Mouse (Mus musculus) MEL (cell line): ENCODE results near the gene Scaf11. TPM values are rescaled to one million over a fixed set of nuclear protein-coding genes. Genes with fewer than 3 reads are reported as not detected.

Experiments used
- DNase-seq: peaks from one replicate; pipeline ENCODE4 v3.0.0; 2011; ENCODE audit warnings: low read depth, low spot score
- H3K27ac ChIP-seq: 2 replicates; pipeline ENCODE4 v1.5.1; 2012; ENCODE audit warnings: low read depth, mild to moderate bottlenecking, control low read depth, low read length, moderate library complexity; ENCODE audit not compliant: control insufficient read depth
- H3K27me3 ChIP-seq, 2 experiments: fragments of 150-350 bp in 1 of 2; sonication (generic) in 1 of 2; 2 replicates each; pipeline ENCODE4 v1.6.1; 2012; ENCODE audit warnings: low read length in 2 of 2, mild to moderate bottlenecking in 2 of 2, improper control_type of control experiment in 1 of 2, moderate library complexity in 1 of 2; ENCODE audit not compliant: insufficient read depth in 2 of 2, control insufficient read depth in 1 of 2
- H3K36me3 ChIP-seq, 2 experiments: 2 replicates each; pipeline ENCODE4 v1.6.1; 2012 to 2014; ENCODE audit warnings: low read length in 2 of 2, improper control_type of control experiment in 1 of 2, inconsistent platforms in 1 of 2, mild to moderate bottlenecking in 1 of 2; ENCODE audit not compliant: insufficient read depth in 2 of 2, control insufficient read depth in 1 of 2
- H3K4me1 ChIP-seq, 2 experiments: fragments of 150-350 bp in 1 of 2; sonication (generic) in 1 of 2; 2 replicates each; pipeline ENCODE4 v1.6.1; 2012; ENCODE audit warnings: low read length in 2 of 2, improper control_type of control experiment in 1 of 2, mild to moderate bottlenecking in 1 of 2; ENCODE audit not compliant: insufficient read depth in 2 of 2, control insufficient read depth in 1 of 2
- H3K4me3 ChIP-seq, 2 experiments: fragments of 150-350 bp in 1 of 2; sonication (generic) in 1 of 2; 2 replicates each; pipeline ENCODE4 v1.5.1; 2012; ENCODE audit warnings: low read depth in 2 of 2, low read length in 2 of 2, mild to moderate bottlenecking in 2 of 2, moderate library complexity in 2 of 2, control low read depth in 1 of 2, improper control_type of control experiment in 1 of 2; ENCODE audit not compliant: control insufficient read depth in 1 of 2, insufficient read depth in 1 of 2
- H3K79me2 ChIP-seq: 2 replicates; pipeline ENCODE4 v1.6.1; 2012; ENCODE audit warnings: mild to moderate bottlenecking, low read length, moderate library complexity; ENCODE audit not compliant: control insufficient read depth, poor library complexity, insufficient read depth
- H3K9ac ChIP-seq: 2 replicates; pipeline ENCODE4 v1.6.1; 2012; ENCODE audit warnings: low read depth, mild to moderate bottlenecking, control low read depth, low read length, moderate library complexity; ENCODE audit not compliant: control insufficient read depth, poor library complexity, severe bottlenecking
- H3K9me3 ChIP-seq: fragments of 150-350 bp; sonication (generic); replicated peaks from 2 replicates; pipeline ENCODE4 v1.6.1; 2012; ENCODE audit warnings: mild to moderate bottlenecking, low read length, improper control_type of control experiment, moderate library complexity; ENCODE audit not compliant: insufficient read depth
- BHLHE40 ChIP-seq: IDR thresholded peaks from 2 replicates; pipeline ENCODE4 v1.6.1; 2012; ENCODE audit warnings: low read depth, mild to moderate bottlenecking, inconsistent platforms, low read length, improper control_type of control experiment, borderline replicate concordance
- CHD1 ChIP-seq: IDR thresholded peaks from 2 replicates; pipeline ENCODE4 v1.6.1; 2012; ENCODE audit warnings: low read depth, mild to moderate bottlenecking, inconsistent platforms, low read length, improper control_type of control experiment
- CTCF ChIP-seq, 3 experiments: IDR thresholded peaks in 2 of 3; conservative IDR thresholded peaks in 1 of 3; 2 replicates each; pipeline ENCODE4 v1.5.1; 2011 to 2012; ENCODE audit warnings: low read length in 3 of 3, low read depth in 2 of 3, mild to moderate bottlenecking in 2 of 3, improper control_type of control experiment in 1 of 3, inconsistent platforms in 1 of 3, mixed read lengths in 1 of 3, moderate library complexity in 1 of 3; ENCODE audit not compliant: control insufficient read depth in 1 of 3, insufficient read depth in 1 of 3, poor library complexity in 1 of 3, severe bottlenecking in 1 of 3
- GABPA ChIP-seq: IDR thresholded peaks from 2 replicates; pipeline ENCODE4 v1.6.1; 2012; ENCODE audit warnings: low read depth, mild to moderate bottlenecking, inconsistent platforms, low read length, improper control_type of control experiment, moderate library complexity
- HCFC1 ChIP-seq: IDR thresholded peaks from 2 replicates; pipeline ENCODE4 v1.6.1; 2012; ENCODE audit warnings: low read depth, mild to moderate bottlenecking, inconsistent platforms, low read length, improper control_type of control experiment, moderate library complexity
- KAT2A ChIP-seq: conservative IDR thresholded peaks from 2 replicates; pipeline ENCODE4 v1.6.1; 2012; ENCODE audit warnings: low read depth, low read length, improper control_type of control experiment, inconsistent platforms
- MAFK ChIP-seq: IDR thresholded peaks from 2 replicates; pipeline ENCODE4 v1.6.1; 2011; ENCODE audit warnings: low read depth, mild to moderate bottlenecking, low read length, improper control_type of control experiment, borderline replicate concordance
- MAZ ChIP-seq: IDR thresholded peaks from 2 replicates; pipeline ENCODE4 v1.6.1; 2012; ENCODE audit warnings: low read depth, mild to moderate bottlenecking, inconsistent platforms, low read length, improper control_type of control experiment
- MXI1 ChIP-seq: IDR thresholded peaks from 2 replicates; pipeline ENCODE4 v1.6.1; 2011; ENCODE audit warnings: mild to moderate bottlenecking, low read depth, low read length, improper control_type of control experiment
- MYB ChIP-seq: IDR thresholded peaks from 2 replicates; pipeline ENCODE4 v1.6.1; 2011; ENCODE audit warnings: mild to moderate bottlenecking, low read depth, low read length, improper control_type of control experiment
- NELFE ChIP-seq: IDR thresholded peaks from 2 replicates; pipeline ENCODE4 v1.6.1; 2011; ENCODE audit warnings: low read depth, low read length, improper control_type of control experiment
- NRF1 ChIP-seq: IDR thresholded peaks from 2 replicates; pipeline ENCODE4 v1.6.1; 2014; ENCODE audit warnings: low read depth, mild to moderate bottlenecking, inconsistent platforms, low read length, improper control_type of control experiment, moderate library complexity; ENCODE audit not compliant: poor library complexity, insufficient read depth, severe bottlenecking
- POLR2AphosphoS2 ChIP-seq: IDR thresholded peaks from 2 replicates; pipeline ENCODE4 v1.6.1; 2011; ENCODE audit warnings: low read length, improper control_type of control experiment
- RAD21 ChIP-seq: IDR thresholded peaks from 2 replicates; pipeline ENCODE4 v1.6.1; 2011; ENCODE audit warnings: mild to moderate bottlenecking, low read depth, low read length, improper control_type of control experiment
- SIN3A ChIP-seq: IDR thresholded peaks from 2 replicates; pipeline ENCODE4 v1.6.1; 2012; ENCODE audit warnings: low read length, improper control_type of control experiment, inconsistent platforms
- SMC3 ChIP-seq: IDR thresholded peaks from 2 replicates; pipeline ENCODE4 v1.6.1; 2011; ENCODE audit warnings: low read depth, low read length, improper control_type of control experiment
- TCF12 ChIP-seq: IDR thresholded peaks from 2 replicates; pipeline ENCODE4 v1.6.1; 2014; ENCODE audit warnings: low read depth, mild to moderate bottlenecking, inconsistent platforms, low read length, improper control_type of control experiment, moderate library complexity
- UBTF ChIP-seq: IDR thresholded peaks from 2 replicates; pipeline ENCODE4 v1.6.1; 2012; ENCODE audit warnings: low read depth, mild to moderate bottlenecking, inconsistent platforms, low read length, improper control_type of control experiment, moderate library complexity, borderline replicate concordance; ENCODE audit not compliant: insufficient read depth
- USF2 ChIP-seq, 2 experiments: IDR thresholded peaks; 2 replicates each; pipeline ENCODE4 v1.6.1; 2011 to 2012; ENCODE audit warnings: improper control_type of control experiment in 2 of 2, low read length in 2 of 2, borderline replicate concordance in 1 of 2, inconsistent platforms in 1 of 2, low read depth in 1 of 2, mild to moderate bottlenecking in 1 of 2; ENCODE audit not compliant: insufficient read depth in 1 of 2
- ZKSCAN1 ChIP-seq: IDR thresholded peaks from 2 replicates; pipeline ENCODE4 v1.6.1; 2012; ENCODE audit warnings: low read depth, mild to moderate bottlenecking, inconsistent platforms, low read length, improper control_type of control experiment, moderate library complexity
- ZMIZ1 ChIP-seq: IDR thresholded peaks from 2 replicates; pipeline ENCODE4 v1.6.1; 2012; ENCODE audit warnings: low read depth, mild to moderate bottlenecking, inconsistent platforms, low read length, improper control_type of control experiment, moderate library complexity
- polyA plus RNA-seq, 2 experiments: library from polyadenylated mRNA; stranded (reverse) in 1 of 2; unstranded in 1 of 2; fragments of >175 nt in 1 of 2; fragments of >200 nt in 1 of 2; gene quantifications; 2 replicates each; pipeline versions ENCODE4 v1.2.1 to v1.2.4; 2012; ENCODE audit warnings: low replicate concordance in 2 of 2, low read depth in 1 of 2; ENCODE audit not compliant: insufficient read length in 2 of 2, insufficient read depth in 1 of 2, missing spikeins in 1 of 2
- total RNA-seq: library from RNA; depleted of rRNA; stranded (reverse); fragments of 300-350 nt; gene quantifications from 2 replicates; pipeline ENCODE4 v1.2.3, GENCODE M21; 2012

The Scaf11 gene
- total and polyA plus RNA-seq, 3 experiments = 137 to 242 (median 165) TPM

- no peaks in the 10 kb centered on the region for H3K9me3 ChIP-seq
- no peak overlapping the region for H3K27ac ChIP-seq
- no peak for DNase-seq
- H3K4me1 ChIP-seq = no peaks in the 10 kb centered on the region
- peaks cover 0 to 3% of the 10 kb centered on the region in 2 experiments; a peak in 1 of 4 replicates for H3K36me3 ChIP-seq
- TF ChIP-seq NRF1 (no peak), MYB (no peak), NELFE (no peak), HCFC1 (no peak), GABPA (no peak), CHD1 (no peak), MAZ (no peak), MAFK (no peak), SIN3A (no peak), UBTF (no peak)
- no peak overlapping the region for H3K4me3 ChIP-seq
- no peaks in the 10 kb centered on the region for H3K79me2 ChIP-seq
- no peaks in the 10 kb centered on the region; a peak in 1 of 4 replicates for H3K27me3 ChIP-seq
- no peak overlapping the region for H3K9ac ChIP-seq
These were observed 65.6 kb downstream of the Scaf11 start for GRCm38 (mm10) chr15:96395071-96395470.

DNA sequence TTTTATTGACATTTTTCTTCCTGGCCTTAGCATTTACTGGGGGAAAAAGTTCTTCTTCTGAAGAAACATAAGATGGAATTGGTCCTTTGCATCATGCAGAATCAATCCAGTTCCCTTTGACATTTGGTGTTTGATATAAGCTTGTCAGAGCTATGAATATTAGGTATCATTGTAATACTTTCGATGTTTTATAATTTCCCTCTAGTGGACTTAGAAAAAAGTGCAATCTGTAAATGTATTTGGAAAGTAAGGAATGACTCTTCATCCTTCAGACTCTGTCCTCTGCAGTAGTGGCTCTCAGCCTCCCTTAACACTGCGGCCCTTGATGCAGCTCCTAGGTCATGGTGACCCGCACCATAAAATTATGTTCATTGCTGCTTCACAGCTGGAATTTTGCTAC is 67.8 kb downstream of the Scaf11 start:
- no peaks in the 10 kb centered on the region for H3K79me2 ChIP-seq
- no peak overlapping the region for H3K27ac ChIP-seq
- no peaks in the 10 kb centered on the region; a peak in 1 of 4 replicates for H3K27me3 ChIP-seq
- no peak overlapping the region for H3K4me3 ChIP-seq
- H3K9me3 ChIP-seq = no peaks in the 10 kb centered on the region
- H3K9ac ChIP-seq = no peak overlapping the region
- TF ChIP-seq ZMIZ1 (no peak), CTCF (IDR thresholded peaks at IDR 0.05 in 2 of 3, conservative IDR thresholded peaks at IDR 0.05 in 1 of 3; ENCODE audit: control insufficient read depth in 1 of 3, insufficient read depth in 1 of 3, low read depth in 2 of 3, low read length in 3 of 3, poor library complexity in 1 of 3, severe bottlenecking in 1 of 3) (peak in 2 of 3 experiments; percentile 24 to 39; a peak in 2 of 6 replicates), SMC3 (peak; percentile 46), RAD21 (peak; percentile 39)
- TF ChIP-seq, all 39 proteins: peak for 3
- DNase-seq = peak; percentile 34
- no peaks in the 10 kb centered on the region for H3K4me1 ChIP-seq
- peaks cover 0 to 3% of the 10 kb centered on the region in 2 experiments; a peak in 1 of 4 replicates for H3K36me3 ChIP-seq

DNA sequence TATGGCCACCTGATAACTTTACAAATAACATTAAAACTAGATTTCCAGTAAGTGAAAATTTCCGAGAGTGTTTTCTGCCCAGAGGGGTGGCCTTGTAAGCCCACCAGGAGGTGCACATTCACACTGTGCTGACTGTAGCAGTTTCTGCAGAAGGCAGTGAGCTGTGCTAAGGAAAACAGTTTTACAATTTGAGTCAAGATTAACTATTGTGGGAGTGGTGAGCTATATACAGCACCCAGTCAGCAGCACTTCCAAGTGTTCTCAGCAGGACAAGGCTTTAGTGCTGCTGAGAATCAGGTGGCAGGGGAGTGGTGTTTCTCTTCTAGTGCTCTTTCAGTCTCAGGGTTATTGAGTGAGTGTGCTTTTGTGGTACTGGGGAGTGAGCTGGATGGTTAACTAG is 72.1 kb downstream of the Scaf11 start:
- TF ChIP-seq ZMIZ1 = no peak
- no peak for TF ChIP-seq SIN3A
- TF ChIP-seq MYB = no peak
- TF ChIP-seq HCFC1 = no peak
- no peak for TF ChIP-seq POLR2AphosphoS2
- TF ChIP-seq ZKSCAN1 = no peak
- no peak for TF ChIP-seq CTCF (IDR thresholded peaks at IDR 0.05 in 2 of 3, conservative IDR thresholded peaks at IDR 0.05 in 1 of 3; ENCODE audit: control insufficient read depth in 1 of 3, insufficient read depth in 1 of 3, low read depth in 2 of 3, low read length in 3 of 3, poor library complexity in 1 of 3, severe bottlenecking in 1 of 3)
- TF ChIP-seq KAT2A = no peak
- TF ChIP-seq MXI1 = no peak
- TF ChIP-seq USF2 (IDR thresholded peaks at IDR 0.05; ENCODE audit: borderline replicate concordance in 1 of 2, insufficient read depth in 1 of 2, low read depth in 1 of 2, low read length in 2 of 2) = no peak
- no peak for TF ChIP-seq BHLHE40
- TF ChIP-seq TCF12 = no peak

More for the DNA sequence above, 72.1 kb downstream of the Scaf11 start:
- H3K36me3 ChIP-seq = peaks cover 0 to 2% of the 10 kb centered on the region in 2 experiments; a peak in 1 of 4 replicates
- no peak overlapping the region for H3K27ac ChIP-seq
- no peak for DNase-seq
- H3K79me2 ChIP-seq = no peaks in the 10 kb centered on the region
- H3K27me3 ChIP-seq = no peaks in the 10 kb centered on the region; a peak in 1 of 4 replicates
- no peak overlapping the region for H3K4me3 ChIP-seq
- no peaks in the 10 kb centered on the region for H3K9me3 ChIP-seq
- H3K9ac ChIP-seq = no peak overlapping the region
- no peaks in the 10 kb centered on the region for H3K4me1 ChIP-seq
